Mouse (Mus musculus) heart, embryonic 16.5 days (tissue): Measurements from ENCODE around the gene Adora2a. TPM values are rescaled to one million over a fixed set of nuclear protein-coding genes. Genes with fewer than 3 reads are reported as not detected.
"Not testable (repeated sequence)": the region's sequence is repeated elsewhere in the genome, so short reads cannot be mapped to it uniquely, and the experiment has no call there.

Experiments
- ATAC-seq: fragments of 200-750 bp; cut with Nextera tagmentation; replicated peaks from 2 replicates; pipeline ENCODE4 v1.8.0; 2017; ENCODE audit warnings: moderate number of reproducible peaks; ENCODE audit not compliant: insufficient read depth, low FRiP score; ENCODE audit errors: extremely low read depth
- H3K27ac ChIP-seq: fragments of 300-500 bp; sonication (generic); 2 replicates; pipeline ENCODE4 v1.5.1; 2014; ENCODE audit warnings: mild to moderate bottlenecking, low read length, control low read depth, moderate library complexity
- H3K27me3 ChIP-seq: fragments of 300-500 bp; sonication (generic); 2 replicates; pipeline ENCODE4 v1.6.1; 2014; ENCODE audit warnings: low read length, mixed read lengths; ENCODE audit not compliant: control insufficient read depth, insufficient read depth
- H3K36me3 ChIP-seq: fragments of 300-500 bp; sonication (generic); 2 replicates; pipeline ENCODE4 v1.6.1; 2014; ENCODE audit not compliant: control insufficient read depth, insufficient read depth
- H3K4me1 ChIP-seq: fragments of 300-500 bp; sonication (generic); 2 replicates; pipeline ENCODE4 v1.6.1; 2014; ENCODE audit warnings: low read length, mixed read lengths; ENCODE audit not compliant: control insufficient read depth, insufficient read depth
- H3K4me2 ChIP-seq: fragments of 300-500 bp; sonication (generic); 2 replicates; pipeline ENCODE4 v1.6.1; 2014; ENCODE audit warnings: low read depth, mild to moderate bottlenecking, control low read depth, low read length
- H3K4me3 ChIP-seq: fragments of 300-500 bp; sonication (generic); 2 replicates; pipeline ENCODE4 v1.5.1; 2014; ENCODE audit warnings: mild to moderate bottlenecking, control low read depth, low read length
- H3K9ac ChIP-seq: fragments of 300-500 bp; sonication (generic); 2 replicates; pipeline ENCODE4 v1.6.1; 2014; ENCODE audit warnings: low read length, control low read depth
- H3K9me3 ChIP-seq: fragments of 300-500 bp; sonication (generic); replicated peaks from 2 replicates; pipeline ENCODE4 v1.6.1; 2016; ENCODE audit warnings: low read length; ENCODE audit not compliant: control insufficient read depth
- WGBS: fragments of 180-500 bp; shearing (Covaris S2); extraction: QIAGEN DNeasy Blood & Tissue Kit; methylation state at CpG from one replicate; pipeline ENCODE4 v1.1.7; 2014; 5-methylcytosine and 5-hydroxymethylcytosine counted together
- polyA plus RNA-seq: library from polyadenylated mRNA; unstranded; fragments of >200 nt; fragmentation: Nextera tagmentation; extraction: Ambion mirVana; gene quantifications from 2 replicates; pipeline ENCODE4 v1.2.1, GENCODE M21; 2015

Adora2a gene
- polyA plus RNA-seq, 1 experiment from 2014 or later, result 8.0 TPM

DNA sequence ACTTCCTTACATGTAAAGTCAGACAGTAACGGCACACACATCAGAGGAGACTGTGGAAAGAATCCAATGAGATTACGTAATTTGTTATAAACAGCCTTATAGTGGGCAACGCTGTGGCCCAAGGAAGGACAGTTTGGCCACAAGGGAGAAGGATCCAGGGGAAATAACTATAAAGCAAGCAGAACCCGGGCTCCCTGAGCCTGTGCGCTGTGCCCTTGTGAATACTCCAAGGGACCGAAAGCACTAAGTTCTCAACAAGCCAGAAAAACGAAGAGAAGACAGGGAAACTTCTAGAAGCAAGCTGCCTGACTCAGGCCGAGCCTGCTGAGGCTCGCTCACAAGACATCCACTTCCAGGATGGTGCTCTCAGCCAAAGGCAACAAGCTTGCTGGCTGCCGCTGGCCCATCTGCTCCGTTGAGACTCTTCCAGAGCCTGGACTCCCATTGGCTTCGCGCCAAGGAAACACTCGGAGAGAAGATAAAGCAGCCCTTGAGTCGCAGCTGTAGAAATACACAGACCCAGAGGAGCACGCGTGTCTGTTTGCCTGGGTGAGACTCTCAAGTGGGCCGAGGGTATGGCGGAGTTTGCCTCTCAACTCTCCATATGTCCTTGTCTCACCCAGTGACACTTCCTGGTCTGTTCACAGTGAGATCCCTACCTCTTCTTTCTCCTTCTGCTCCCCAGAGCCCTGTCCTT lies 57.1 kb downstream of the Adora2a start:
- H3K27ac ChIP-seq, result peak overlapping the region; percentile 72
- not testable (repeated sequence) for H3K9ac ChIP-seq, H3K4me1 ChIP-seq, H3K9me3 ChIP-seq, H3K36me3 ChIP-seq, H3K27me3 ChIP-seq, H3K4me2 ChIP-seq, H3K4me3 ChIP-seq
- ATAC-seq, result peak; percentile 83
- 31% methylated on average over 11 of the region's 19 CpGs for WGBS

- WGBS, result 32% methylated on average over 10 of the region's 10 CpGs
- H3K4me2 ChIP-seq, result peak overlapping the region; percentile 29
- no peaks in the 10 kb centered on the region for H3K9me3 ChIP-seq
- no peak overlapping the region for H3K4me3 ChIP-seq
- H3K9ac ChIP-seq, result no peak overlapping the region
- no peaks in the 10 kb centered on the region for H3K27me3 ChIP-seq
- no peaks in the 10 kb centered on the region for H3K36me3 ChIP-seq
- peaks cover 6% of the 10 kb centered on the region; the same call in 1 of the 2 replicates for H3K4me1 ChIP-seq
- ATAC-seq, result peak; percentile 67; the same call in 1 of the 2 replicates
- peak overlapping the region; percentile 80 for H3K27ac ChIP-seq
Measured at GRCm38 (mm10) chr10:75378688-75379087, 62.0 kb downstream of the Adora2a start.

Other genes starting within 250 kb of the Adora2a start
- gene Specc1l, start 104.8 kb upstream of the Adora2a start, polyA plus RNA-seq, result 20.4 and 25.8 TPM in 2 replicates
- gene Upb1, start 84.2 kb downstream of the Adora2a start, polyA plus RNA-seq, result 0.87 and 0.91 TPM in 2 replicates
- gene Snrpd3, start 200.7 kb downstream of the Adora2a start, polyA plus RNA-seq, result 90.4 and 90.5 TPM in 2 replicates
- 26.9 and 28.5 TPM in 2 replicates for gene Gucd1, start 201.1 kb downstream of the Adora2a start, polyA plus RNA-seq
- 1.5 and 2.7 TPM in 2 replicates for gene Lrrc75b, start 243.5 kb downstream of the Adora2a start, polyA plus RNA-seq
- gene Ggt1, start 244.7 kb downstream of the Adora2a start, polyA plus RNA-seq, result 0.89 and 2.4 TPM in 2 replicates